Mouse (Mus musculus) urinary bladder, adult 18-20 months (tissue): ENCODE measurements around the gene Pigk.

ENCODE experiments used
- DNase-seq, 2 experiments: peaks; one replicate each; pipeline ENCODE4 v3.0.0; 2022; ENCODE audit warnings: low spot score in 2 of 2, mixed read lengths in 2 of 2

Gene Pigk

DNA sequence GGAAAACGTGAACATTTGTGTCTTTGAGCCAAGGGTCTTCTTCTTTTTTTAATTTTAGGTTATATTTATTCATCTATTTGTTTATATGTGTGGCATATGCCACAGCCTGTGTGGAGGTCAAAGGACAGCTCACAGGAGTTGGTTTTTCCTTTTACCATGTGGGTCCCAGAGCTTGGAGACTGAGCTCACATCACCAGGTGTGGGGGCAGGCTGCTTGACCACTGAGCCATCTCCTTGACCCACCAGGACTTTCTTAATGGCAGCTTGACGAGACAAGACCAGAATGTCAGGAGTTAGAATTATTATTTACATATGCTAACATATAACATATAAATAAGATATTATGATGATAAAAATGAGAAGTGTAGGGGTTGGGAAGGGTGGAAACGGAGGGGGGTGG is 182.2 kb downstream of the Pigk start:
- no peak for DNase-seq

DNA sequence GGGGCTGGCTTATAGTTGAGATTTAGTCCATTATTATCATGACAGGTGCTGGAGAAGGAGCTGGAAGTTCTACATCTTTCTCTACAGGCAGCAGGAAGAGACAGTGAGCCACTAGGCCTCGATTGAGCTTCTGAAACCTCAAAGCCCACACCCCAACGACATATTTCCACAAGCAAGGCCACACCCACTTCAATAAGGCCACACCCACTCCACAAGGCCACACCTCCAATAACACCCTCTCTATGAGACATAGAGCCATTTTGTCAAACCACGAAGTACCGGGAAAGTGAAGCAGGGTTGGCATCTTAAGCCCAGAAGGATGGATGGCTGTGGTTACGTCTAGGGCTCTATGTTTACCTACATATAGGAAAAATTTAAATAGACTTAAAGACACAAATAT is 183.3 kb downstream of the Pigk start:
- DNase-seq = no peak

DNA sequence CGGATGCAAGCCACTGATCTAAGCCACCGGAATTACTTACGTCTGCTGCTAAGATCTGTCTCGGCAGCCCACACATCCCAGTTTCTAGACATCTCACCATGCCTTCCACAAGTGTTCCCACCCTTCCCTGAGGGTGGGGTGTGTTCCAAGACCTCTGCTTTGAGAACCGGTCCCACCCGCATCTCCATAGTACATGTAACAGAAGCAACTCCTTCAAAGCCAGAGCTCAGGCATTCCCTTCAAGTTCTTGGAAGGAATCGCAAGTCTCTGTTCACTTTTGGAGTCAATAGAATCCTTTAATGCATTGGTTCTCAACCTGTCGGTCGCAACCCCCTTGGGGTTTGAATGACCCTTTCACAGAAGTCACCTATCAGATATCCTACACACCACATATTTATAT is 185.0 kb downstream of the Pigk start:
- DNase-seq = no peak

DNA sequence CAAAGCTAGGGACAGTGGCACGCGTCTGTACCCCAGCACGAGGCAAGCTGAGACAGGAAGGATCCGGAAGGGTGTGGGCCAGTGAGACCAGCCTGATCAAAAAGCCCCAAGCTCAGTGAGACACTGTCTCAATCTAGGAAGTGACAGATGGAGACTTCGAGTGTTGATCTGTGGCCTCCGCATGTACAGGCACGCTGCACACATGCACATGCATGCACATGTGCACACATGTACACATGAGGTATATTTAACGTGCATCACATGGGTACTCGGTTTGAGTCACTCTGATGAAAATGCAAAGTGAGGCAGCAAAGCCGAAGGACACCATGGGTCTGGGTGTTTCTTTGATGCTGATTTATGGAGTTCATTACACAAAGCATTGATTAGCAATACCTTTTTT is 191.1 kb downstream of the Pigk start:
- DNase-seq = no peak

DNA sequence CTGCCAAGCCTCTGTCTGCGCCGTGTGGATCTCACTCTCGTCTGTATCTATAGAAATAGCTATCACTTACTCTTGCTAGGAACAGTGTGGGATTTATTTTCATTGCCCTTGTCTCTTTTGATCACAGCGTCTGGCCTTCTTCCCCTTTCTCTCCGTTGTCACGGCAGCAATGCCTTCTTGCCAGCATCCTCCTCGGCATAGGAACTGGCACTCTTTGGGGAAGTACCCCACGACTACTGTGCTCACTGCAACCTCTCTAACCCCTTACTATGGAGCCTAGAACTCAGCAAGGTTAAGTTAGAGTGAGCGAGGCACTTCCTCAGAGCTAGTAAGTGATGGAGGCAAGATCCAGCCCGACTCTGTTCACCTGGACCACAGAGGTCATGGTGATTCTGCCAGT is 191.9 kb downstream of the Pigk start:
- no peak for DNase-seq

DNA sequence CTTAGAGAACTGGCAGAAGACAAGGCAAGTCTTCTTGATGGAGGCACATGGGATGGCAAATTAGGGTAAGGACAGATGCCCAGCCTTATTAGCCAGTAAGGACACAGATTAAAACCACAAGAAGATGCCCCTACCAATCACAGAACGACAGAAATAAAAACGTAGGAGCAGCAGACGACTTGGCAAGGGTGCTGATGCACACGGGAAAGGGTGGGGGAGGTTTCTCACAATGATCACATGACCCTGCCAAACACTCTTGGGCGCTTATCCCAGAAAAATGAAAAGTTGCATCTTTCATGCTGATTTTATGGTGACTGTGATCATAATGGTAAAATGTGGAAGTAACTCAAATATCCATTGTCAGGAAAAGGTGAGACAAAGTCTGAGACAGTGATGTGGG is 193.2 kb downstream of the Pigk start:
- DNase-seq = no peak

DNA sequence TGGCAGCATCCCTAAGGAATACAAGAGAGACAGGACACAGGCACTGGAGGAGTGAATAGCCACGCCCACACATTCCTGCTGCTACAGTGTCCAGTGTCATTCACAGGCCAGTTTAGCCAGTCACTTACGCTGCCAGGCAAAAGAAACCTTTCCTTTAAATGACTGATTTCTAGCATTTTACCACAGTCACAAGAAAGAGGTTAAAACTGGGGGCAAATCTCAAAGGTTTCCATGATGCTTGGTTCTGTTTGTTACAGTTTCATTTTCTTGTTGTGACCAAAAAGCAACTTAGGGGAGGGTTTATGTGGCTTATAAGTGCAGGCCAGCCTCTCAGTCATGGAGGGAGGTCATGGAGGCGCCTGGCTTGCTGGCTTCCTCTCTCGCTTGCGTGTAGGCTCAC is 193.8 kb downstream of the Pigk start:
- no peak for DNase-seq

DNA sequence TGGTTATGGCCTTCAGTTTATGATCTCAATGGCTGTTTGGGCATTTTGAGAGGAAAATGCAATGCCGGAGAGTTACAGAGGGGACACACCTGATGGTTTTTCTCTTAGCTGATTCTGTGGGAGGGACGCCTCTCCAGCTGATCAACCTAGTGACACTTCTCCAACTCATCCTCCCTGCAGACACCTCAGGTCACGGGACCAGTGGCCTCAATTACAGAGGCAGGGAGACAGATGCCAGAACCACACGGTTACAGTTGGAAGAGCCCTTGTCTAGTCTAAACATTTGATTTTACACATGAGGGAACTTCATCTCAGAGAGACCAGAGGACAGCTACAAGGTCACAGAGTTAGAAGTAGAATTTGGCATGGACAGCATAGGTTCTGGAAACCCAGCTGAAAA is 197.7 kb downstream of the Pigk start:
- DNase-seq = no peak

DNA sequence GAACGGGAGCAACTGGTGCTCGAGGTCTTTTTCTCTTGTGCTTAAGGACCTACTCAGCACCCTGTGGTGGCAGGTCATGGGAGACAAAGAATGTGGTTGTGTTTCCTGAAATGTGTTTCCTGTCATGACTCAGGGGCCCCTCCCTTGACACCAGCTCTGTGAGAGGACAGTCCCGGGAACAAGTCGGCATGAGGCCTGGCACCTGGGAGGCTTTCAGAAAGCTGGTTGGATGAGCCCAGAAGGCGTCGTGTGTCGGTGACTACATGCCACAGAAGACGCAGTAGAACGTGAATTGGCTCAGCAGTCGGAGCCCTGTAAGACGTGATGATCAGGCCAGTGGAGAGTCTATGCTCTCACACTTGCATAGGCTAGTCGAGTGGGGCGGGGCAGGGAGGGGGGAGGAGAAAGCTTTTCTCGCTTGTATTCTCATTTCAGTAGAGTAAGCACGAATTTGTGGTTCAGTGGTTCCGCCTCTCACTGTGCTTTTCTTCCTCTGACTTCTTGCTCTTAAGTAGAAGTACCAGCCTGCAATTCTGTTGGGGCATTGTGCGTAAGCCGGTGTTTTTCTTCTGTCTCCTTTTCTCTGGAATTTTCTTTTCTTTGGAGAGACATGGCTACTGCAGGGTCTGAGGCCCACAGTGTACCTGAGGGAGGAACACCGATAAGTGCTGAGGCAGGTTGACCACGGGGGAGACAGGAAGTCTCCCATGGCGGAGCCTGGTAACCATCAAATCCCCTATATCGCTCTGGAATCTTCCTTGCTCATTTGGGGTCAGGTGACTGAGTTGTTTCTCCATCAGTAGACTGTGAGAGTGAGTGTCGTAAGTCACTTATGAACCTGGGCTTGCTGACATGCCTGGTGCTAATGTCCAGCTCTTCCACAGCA is 198.6 kb downstream of the Pigk start:
- DNase-seq = no peak

DNA sequence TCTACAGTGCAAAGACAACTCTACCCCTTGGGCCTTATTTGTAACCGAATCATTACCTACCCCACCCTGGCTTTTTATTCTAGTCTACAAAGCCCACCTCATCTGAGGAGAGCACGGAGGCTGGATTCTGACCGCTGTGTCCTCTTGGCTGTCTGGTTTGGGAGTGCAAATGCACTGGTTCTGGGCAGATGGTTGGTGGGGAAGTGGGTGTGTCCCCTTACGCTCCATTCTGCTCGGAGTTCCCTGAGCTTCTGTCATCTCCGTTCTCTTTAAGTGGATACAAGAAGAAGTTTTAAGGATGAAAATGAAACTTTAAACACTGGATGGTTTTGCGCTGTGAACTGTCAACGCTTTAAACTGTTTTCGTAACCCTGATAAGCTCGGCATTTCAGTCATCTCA is 199.2 kb downstream of the Pigk start:
- no peak for DNase-seq

DNA sequence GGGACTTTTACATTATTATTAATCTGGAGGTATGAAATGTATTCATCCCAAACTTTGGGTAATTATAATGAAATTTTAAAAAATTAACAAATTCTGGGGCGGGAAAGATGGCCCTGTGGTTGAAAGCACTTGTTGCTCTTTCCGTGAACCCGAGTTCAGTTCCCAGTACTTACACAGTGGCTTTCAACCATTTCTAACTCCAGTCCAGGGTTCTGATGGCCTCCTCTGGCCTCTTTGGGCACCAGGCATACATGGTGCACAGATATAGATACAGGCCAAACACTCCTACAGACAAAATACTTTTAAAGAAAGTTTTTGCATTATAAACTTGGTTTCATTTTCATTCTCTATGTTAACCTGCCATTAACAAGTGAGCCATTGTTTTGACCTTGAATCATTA is 199.7 kb downstream of the Pigk start:
- no peak for DNase-seq

DNA sequence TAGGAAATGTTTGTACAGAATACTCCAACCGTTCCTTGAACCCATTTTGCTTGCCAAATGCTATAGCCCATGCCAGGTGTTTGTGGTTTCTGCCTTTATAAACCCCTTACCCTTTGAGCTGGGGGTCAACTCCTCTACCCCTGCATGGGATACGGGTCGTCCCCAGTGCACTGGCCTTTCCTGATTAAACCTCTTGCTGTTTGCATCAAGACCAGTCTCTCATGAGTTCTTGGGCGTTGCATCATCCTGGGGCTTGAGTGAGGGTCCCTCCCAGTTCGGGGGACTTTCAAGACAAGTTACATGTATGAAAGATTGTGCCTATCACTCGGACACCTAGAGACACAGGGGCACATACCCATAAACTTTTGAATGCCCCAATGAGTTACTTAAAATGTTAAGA is 200.5 kb downstream of the Pigk start:
- DNase-seq = no peak

DNA sequence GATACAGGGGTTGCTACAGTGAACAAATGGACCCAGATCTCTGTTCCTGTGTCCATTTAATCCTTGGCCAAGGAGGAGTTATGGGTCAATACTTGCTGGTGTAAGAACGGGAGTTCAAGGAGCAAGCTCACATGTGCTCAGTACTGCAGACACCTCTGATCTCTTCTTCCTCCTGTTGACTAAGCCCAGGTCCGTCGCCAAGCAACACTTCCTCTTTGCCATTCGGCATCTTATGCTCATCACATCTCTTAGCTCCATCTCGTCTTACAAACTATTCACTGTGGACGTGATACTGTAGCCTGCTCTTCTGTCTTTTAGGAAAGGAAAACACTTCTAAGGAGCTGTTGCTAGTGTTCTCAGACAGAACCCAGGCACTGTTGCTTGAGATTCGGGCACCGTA is 203.7 kb downstream of the Pigk start:
- no peak for DNase-seq

DNA sequence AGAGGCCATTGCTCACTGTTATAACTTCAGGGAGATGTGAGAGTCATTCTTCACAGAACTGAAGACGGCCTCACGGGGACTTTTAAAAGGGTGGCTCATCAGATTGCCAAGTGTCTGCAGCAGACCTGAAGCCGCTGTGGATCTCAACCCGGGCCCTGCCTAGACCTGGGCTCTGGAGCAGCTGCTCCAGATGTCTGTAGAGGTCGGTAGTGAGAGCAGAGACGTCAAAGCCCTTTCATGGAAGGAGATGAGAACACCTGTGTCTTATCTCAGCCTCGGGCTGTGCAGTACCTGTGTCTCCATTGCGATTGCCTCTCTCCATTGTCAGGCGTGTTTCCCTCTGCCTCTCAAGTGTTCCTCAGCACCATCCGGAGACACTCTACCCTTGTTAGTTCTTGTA is 205.2 kb downstream of the Pigk start:
- DNase-seq = no peak

DNA sequence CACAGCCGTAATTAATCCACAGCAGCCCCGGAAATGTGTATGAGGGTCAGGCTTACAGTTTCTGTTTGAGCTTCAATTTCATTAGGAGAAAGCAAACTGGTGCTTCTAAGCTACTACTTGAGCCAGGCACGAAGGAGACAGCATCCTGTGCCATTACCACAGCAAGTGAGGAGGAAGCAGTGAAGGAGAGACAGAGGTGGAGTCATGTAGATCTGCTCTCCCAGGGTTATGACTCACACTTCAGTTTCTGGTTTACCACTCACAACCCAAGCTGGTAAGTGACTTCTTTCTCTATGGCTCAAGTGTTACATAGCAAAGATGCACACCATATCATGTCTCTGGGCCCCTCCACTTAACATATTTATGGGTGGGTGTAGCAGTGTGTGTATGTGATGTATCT is 206.5 kb downstream of the Pigk start:
- no peak for DNase-seq

DNA sequence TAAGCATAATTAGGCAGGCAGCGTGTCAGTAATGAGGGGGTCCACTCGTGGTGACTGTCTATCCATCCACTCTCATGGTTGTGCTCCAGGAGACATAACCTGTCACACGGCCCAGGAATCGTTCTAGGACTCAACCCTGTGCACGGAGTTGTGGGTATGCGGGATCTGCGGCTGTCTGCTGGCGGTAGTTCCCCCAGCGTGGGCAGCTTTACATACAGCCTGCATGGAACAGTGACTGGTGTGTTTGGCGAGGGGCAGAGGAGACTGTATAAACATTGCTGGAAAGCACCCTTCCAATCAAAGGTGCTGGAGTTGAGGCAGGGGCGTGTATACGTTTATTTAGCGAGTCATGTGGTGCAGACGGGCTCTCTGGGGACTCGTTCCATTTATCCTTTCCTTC is 209.6 kb downstream of the Pigk start:
- no peak for DNase-seq

DNA sequence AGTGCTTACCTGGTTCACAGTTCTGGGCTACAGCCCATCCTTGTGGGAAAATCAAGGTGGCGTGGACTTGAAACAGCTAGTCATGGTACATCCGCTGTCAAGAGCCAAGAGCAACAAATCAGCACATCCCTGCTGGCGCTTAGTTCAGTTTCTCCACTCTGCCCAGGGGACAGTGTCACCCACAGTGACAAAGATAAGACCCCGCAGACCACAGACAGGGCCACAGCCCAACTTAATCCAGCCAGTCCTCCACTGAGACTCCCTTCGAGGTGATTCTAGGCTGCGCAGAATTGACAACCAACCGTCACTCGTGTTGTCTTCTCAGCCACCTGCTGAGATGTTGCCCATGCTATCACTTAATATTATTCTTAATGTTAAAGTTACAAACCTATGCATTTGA is 211.5 kb downstream of the Pigk start:
- DNase-seq = no peak

DNA sequence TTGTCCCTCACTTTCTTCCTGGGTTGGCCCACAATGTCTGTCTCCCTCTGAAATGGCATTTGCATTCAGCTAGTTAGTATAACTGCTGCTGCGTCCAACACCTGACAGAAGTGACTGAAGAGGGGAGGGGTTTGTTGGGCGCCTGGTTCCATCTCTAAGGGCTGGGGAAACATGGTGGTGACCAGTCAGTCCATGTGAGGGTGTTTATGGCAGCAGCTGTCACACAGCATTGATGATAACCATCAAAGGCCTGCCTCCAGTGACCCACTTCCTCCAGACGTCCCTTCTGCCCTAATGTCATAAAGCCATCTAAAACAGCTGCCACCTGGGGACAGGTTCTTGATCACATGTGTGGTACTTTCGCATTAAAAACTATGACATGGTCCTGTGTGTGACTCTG is 212.3 kb downstream of the Pigk start:
- DNase-seq = no peak

DNA sequence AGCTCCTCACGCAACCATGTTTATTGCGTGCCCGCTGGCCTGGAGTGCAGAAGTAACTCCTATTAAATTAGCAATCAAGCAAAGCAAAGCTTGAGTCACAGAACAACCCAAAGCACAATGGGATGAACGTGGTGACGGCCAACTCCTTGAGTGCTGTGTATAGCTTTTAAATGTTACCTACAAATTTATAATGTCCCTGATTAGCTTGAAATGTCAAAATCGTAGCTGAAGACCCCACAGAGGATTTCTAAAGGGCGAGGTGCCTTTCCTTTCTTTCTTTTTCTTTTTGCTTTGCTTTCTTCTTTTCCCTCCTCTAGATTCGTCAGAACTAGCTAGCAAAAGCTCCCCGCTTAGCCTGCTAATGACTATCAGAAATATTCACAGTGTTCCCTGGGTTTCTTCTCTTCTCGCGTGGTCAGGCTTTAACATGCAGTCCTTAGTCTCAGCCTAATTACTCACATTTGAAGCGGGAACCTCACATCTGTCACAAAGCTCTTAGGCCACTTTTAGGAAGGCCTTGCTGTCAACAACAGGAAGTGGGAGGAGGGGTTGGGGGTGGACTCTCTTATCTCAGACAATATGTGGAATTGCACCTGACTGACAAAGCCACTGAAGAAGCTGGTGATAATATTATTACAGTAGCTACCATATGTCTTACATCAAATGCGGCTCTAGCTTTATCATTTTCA is 214.5 kb downstream of the Pigk start:
- no peak for DNase-seq

DNA sequence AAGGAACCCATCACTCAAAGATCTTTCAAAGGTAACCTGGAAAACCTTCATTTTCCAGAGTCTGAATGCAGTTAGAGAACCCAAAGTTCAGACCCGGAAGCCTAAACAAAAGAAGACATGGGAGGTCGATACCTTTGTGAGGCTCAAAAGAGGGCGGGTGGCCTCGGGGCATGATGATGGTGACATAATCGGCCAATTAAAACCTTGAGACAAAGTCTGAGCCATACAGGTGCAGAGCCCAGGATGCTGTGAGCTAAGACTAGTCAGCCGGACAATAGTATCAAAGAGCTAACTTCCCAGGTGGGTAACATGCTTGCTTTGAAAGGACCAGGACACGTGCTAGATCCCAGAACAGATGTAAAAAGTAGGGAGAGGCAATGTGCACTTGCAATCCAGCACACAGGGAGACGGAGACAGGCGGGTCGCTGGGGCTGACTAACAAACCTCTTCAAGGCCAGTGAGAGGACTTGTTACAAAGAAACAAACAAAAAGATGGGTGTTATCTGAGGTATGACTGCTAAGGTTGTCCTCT is 215.4 kb downstream of the Pigk start:
- no peak for DNase-seq

DNA sequence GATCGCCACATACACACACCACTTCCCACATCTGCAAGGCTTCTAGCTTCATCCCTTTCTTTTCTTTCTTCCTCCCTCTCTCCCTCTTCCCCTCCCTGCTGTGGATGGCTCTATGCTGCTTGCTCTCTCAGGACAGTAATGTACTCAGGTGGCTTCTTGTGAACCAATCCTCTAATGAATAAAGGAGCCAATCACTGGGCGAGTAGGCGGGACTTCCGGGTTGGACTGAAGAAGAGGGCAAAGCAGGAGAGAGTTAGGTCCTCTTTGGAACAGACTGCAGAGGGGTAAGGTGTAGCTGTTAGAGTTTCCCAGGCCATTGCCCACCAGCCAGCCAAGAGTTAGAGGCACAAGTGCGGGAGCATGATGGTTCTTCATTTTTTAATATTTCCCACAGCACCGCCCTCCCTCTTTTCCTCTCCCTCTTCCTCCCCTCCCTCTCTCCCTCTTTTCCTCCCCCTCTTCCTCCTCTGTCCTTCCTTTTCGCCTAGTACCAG is 215.9 kb downstream of the Pigk start:
- DNase-seq = no peak

DNA sequence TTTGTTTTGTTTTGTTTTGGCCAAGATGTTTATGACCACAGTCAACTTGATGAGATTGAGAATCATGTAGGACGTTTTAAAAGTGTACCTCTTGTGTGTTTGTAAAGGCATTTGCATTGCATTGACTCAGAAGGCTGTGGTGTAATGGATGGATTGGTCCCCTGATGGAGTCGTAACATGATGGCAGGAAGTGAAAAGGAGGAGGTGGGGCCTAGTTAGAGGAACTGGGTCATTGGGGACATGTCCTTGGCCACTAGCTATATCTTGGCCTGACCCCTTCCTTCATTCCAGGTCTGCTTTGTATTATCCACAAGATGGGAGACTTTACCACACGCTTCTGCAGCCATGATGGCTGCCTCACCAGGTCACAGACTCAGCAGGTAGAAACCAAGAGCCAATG is 217.5 kb downstream of the Pigk start:
- DNase-seq = no peak

DNA sequence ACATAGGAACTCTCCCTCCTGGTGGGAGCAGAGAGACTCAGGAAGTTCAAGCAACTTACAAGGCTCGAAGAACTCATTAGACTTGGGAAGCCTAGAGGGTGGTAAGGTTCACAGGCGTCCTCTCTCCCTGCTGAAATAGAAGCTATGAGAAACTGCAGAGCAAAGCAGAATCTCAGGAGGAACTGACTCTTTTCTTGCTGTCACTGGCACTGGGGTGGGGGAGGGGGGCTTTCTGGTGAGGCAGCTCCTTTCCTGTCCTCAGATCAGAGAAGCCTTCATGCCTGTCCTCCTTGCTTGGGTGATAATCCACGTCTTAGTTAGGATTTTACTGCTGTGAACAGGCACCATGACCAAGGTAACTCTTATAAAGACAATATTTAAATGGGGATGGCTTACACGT is 218.2 kb downstream of the Pigk start:
- DNase-seq = no peak
